ENCODE assay signal across 17 mouse cellular contexts in the genomic region with DNA sequence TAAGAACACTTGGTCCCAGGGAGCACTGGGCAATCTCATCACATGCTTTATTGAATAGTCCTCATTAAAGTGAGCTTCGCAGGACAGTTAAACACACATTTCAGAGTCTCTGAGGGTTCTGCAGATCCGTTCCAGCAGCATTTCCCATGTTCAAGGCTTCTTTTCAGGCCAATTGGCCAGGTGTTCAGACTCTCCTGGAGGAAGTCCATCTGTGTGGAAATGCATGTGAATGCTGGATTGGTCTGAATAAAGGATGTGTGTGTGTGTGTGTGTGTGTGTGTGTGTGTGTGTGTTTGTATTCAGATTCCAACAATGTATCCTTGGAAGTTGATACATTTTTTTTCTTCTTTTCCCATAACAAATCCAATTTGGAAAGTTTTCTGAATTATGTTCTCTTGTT.
DNase-seq lines count a peak whose midpoint lies in the region; ATAC-seq and TF ChIP-seq lines count a peak whose summit lies in the region.
"Had no signal": no experiment of that assay in that cellular context is flagged by ENCODE, and none has a peak within 500 bp of the region (broad histone marks: within the 10 kb centered on the region; RNA-seq: fewer than 3 reads in every experiment).

No protein-coding gene starts in this region.

- TF ChIP-seq CTCF in hindbrain, postnatal 0 days (IDR thresholded peaks at IDR 0.05; ENCODE audit: low read depth) = no peak
- no peak for TF ChIP-seq CTCF in stomach, postnatal 0 days (IDR thresholded peaks at IDR 0.05; ENCODE audit: low read depth)

- no peak overlapping the region for H3K9ac ChIP-seq in forebrain, embryonic 16.5 days (replicated peaks; ENCODE audit: low read depth, low read length)
- no peak overlapping the region for H3K9ac ChIP-seq in hindbrain, postnatal 0 days (replicated peaks; ENCODE audit: low read length)
- H3K9ac ChIP-seq in hindbrain, embryonic 16.5 days (ENCODE audit: low read depth, low read length) = no peak overlapping the region
- H3K9ac ChIP-seq in stomach, embryonic 14.5 days (replicated peaks; ENCODE audit: low read depth, low read length) = no peak overlapping the region
- H3K9ac ChIP-seq in stomach, postnatal 0 days (ENCODE audit: low read length) = no peak overlapping the region
- no peak overlapping the region for H3K9ac ChIP-seq in kidney, embryonic 16.5 days (replicated peaks; ENCODE audit: low read length)
- H3K9ac ChIP-seq: hindbrain, embryonic 13.5 days; neural tube, embryonic 15.5 days had no signal

- H3K4me1 ChIP-seq in forebrain, embryonic 10.5 days = peaks cover 37% of the 10 kb centered on the region
- peaks cover 21% of the 10 kb centered on the region for H3K4me1 ChIP-seq in forebrain, embryonic 16.5 days (replicated peaks; ENCODE audit: control insufficient read depth, insufficient read depth, low read length)
- peaks cover 10% of the 10 kb centered on the region; the same call in 1 of the 2 replicates for H3K4me1 ChIP-seq in hindbrain, postnatal 0 days (ENCODE audit: insufficient read depth, low read length)
- peaks cover 9% of the 10 kb centered on the region for H3K4me1 ChIP-seq in hindbrain, embryonic 16.5 days (ENCODE audit: control insufficient read depth, insufficient read depth, low read depth, low read length)
- H3K4me1 ChIP-seq in stomach, embryonic 14.5 days (ENCODE audit: control insufficient read depth, insufficient read depth, low read length) = peaks cover 21% of the 10 kb centered on the region
- H3K4me1 ChIP-seq in stomach, postnatal 0 days (replicated peaks; ENCODE audit: control insufficient read depth, insufficient read depth) = no peaks in the 10 kb centered on the region; the same call in 1 of the 2 replicates
- H3K4me1 ChIP-seq in kidney, embryonic 16.5 days (ENCODE audit: insufficient read depth, low read length) = peaks cover 14% of the 10 kb centered on the region

- 84% methylated on average over 2 of the region's 2 CpGs for WGBS in forebrain, embryonic 10.5 days
- WGBS in forebrain, embryonic 16.5 days = 32% methylated on average over 2 of the region's 2 CpGs
- 34% methylated on average over 2 of the region's 2 CpGs for WGBS in hindbrain, postnatal 0 days
- WGBS in hindbrain, embryonic 16.5 days = 25% methylated on average over 2 of the region's 2 CpGs
- WGBS in stomach, embryonic 14.5 days = 31% methylated on average over 2 of the region's 2 CpGs
- WGBS in stomach, postnatal 0 days = 50% methylated on average over 2 of the region's 2 CpGs
- 64% methylated on average over 2 of the region's 2 CpGs for WGBS in kidney, embryonic 16.5 days

- no peaks in the 10 kb centered on the region for H3K36me3 ChIP-seq in forebrain, embryonic 10.5 days (replicated peaks)
- H3K36me3 ChIP-seq in forebrain, embryonic 16.5 days (ENCODE audit: control insufficient read depth, insufficient read depth) = no peaks in the 10 kb centered on the region
- H3K36me3 ChIP-seq in hindbrain, postnatal 0 days (ENCODE audit: insufficient read depth, low read length) = no peaks in the 10 kb centered on the region
- no peaks in the 10 kb centered on the region for H3K36me3 ChIP-seq in hindbrain, embryonic 16.5 days (ENCODE audit: control insufficient read depth, insufficient read depth, low read length)
- no peaks in the 10 kb centered on the region for H3K36me3 ChIP-seq in stomach, embryonic 14.5 days (ENCODE audit: control insufficient read depth, insufficient read depth, low read length)
- H3K36me3 ChIP-seq in stomach, postnatal 0 days (ENCODE audit: control insufficient read depth, insufficient read depth, low read length) = no peaks in the 10 kb centered on the region
- H3K36me3 ChIP-seq in kidney, embryonic 16.5 days (ENCODE audit: insufficient read depth, low read length) = no peaks in the 10 kb centered on the region
- H3K36me3 ChIP-seq: hindbrain, embryonic 13.5 days; neural tube, embryonic 15.5 days had no signal

- no peak for ATAC-seq in forebrain, embryonic 16.5 days
- no peak for ATAC-seq in hindbrain, postnatal 0 days
- ATAC-seq in hindbrain, embryonic 16.5 days = no peak
- ATAC-seq in stomach, embryonic 14.5 days (ENCODE audit: insufficient number of reproducible peaks, insufficient read depth, low FRiP score, low read depth) = no peak; the same call in 1 of the 2 replicates
- ATAC-seq in stomach, postnatal 0 days (ENCODE audit: low FRiP score, low TSS enrichment) = no peak
- ATAC-seq in kidney, embryonic 16.5 days (ENCODE audit: low FRiP score, low TSS enrichment) = no peak
- ATAC-seq: activated CD4-positive, CD25-positive, alpha-beta regulatory T cell, adult 4 months had no signal

- H3K27me3 ChIP-seq in forebrain, embryonic 10.5 days (ENCODE audit: poor library complexity, severe bottlenecking) = no peaks in the 10 kb centered on the region
- no peaks in the 10 kb centered on the region for H3K27me3 ChIP-seq in forebrain, embryonic 16.5 days (replicated peaks; ENCODE audit: control insufficient read depth, insufficient read depth, low read length)
- no peaks in the 10 kb centered on the region for H3K27me3 ChIP-seq in hindbrain, postnatal 0 days (ENCODE audit: insufficient read depth, low read length)
- H3K27me3 ChIP-seq in hindbrain, embryonic 16.5 days (replicated peaks; ENCODE audit: control insufficient read depth, insufficient read depth, low read length) = no peaks in the 10 kb centered on the region
- H3K27me3 ChIP-seq in stomach, embryonic 14.5 days (ENCODE audit: control insufficient read depth, insufficient read depth, low read length) = no peaks in the 10 kb centered on the region
- no peaks in the 10 kb centered on the region for H3K27me3 ChIP-seq in stomach, postnatal 0 days (ENCODE audit: control insufficient read depth, insufficient read depth, low read length)
- H3K27me3 ChIP-seq in kidney, embryonic 16.5 days (ENCODE audit: insufficient read depth, low read length) = no peaks in the 10 kb centered on the region
- H3K27me3 ChIP-seq: hindbrain, embryonic 13.5 days; neural tube, embryonic 15.5 days had no signal

- no peak for TF ChIP-seq EP300 in stomach, postnatal 0 days (optimal IDR thresholded peaks at IDR 0.05)

- no peak overlapping the region for H3K4me3 ChIP-seq in forebrain, embryonic 10.5 days
- no peak overlapping the region for H3K4me3 ChIP-seq in forebrain, embryonic 16.5 days (replicated peaks; ENCODE audit: low read length)
- H3K4me3 ChIP-seq in hindbrain, postnatal 0 days (ENCODE audit: low read length) = no peak overlapping the region
- H3K4me3 ChIP-seq in hindbrain, embryonic 16.5 days (ENCODE audit: low read length) = no peak overlapping the region
- H3K4me3 ChIP-seq in stomach, embryonic 14.5 days (ENCODE audit: low read depth, low read length) = no peak overlapping the region
- H3K4me3 ChIP-seq in stomach, postnatal 0 days (ENCODE audit: low read depth, low read length) = no peak overlapping the region
- H3K4me3 ChIP-seq in kidney, embryonic 16.5 days (ENCODE audit: low read length) = no peak overlapping the region
- H3K4me3 ChIP-seq: hindbrain, embryonic 13.5 days; neural tube, embryonic 15.5 days had no signal

- no peak for DNase-seq in forebrain, embryonic 10.5 days (ENCODE audit: extremely low spot score, low spot score)
- DNase-seq in hindbrain, postnatal 0 days (ENCODE audit: low spot score) = peak; percentile 28
- no peak for DNase-seq in stomach, postnatal 0 days (ENCODE audit: low spot score)
- no peak for DNase-seq in thymus, postnatal 4 days
- DNase-seq: adrenal gland, postnatal 36 days; cerebellum, postnatal 25 days; kidney, adult 9 months; lung, adult 18-20 months; thymus, postnatal 36 days had no signal

- no peaks in the 10 kb centered on the region for H3K9me3 ChIP-seq in forebrain, embryonic 10.5 days
- H3K9me3 ChIP-seq in forebrain, embryonic 16.5 days (ENCODE audit: control insufficient read depth, low read length) = no peaks in the 10 kb centered on the region
- H3K9me3 ChIP-seq in hindbrain, postnatal 0 days (ENCODE audit: low read length) = no peaks in the 10 kb centered on the region
- no peaks in the 10 kb centered on the region for H3K9me3 ChIP-seq in hindbrain, embryonic 16.5 days (ENCODE audit: control insufficient read depth, low read length)
- no peaks in the 10 kb centered on the region for H3K9me3 ChIP-seq in stomach, embryonic 14.5 days (ENCODE audit: control insufficient read depth, low read depth, low read length)
- no peaks in the 10 kb centered on the region for H3K9me3 ChIP-seq in stomach, postnatal 0 days (ENCODE audit: control insufficient read depth, low read length)
- H3K9me3 ChIP-seq in kidney, embryonic 16.5 days (ENCODE audit: low read length) = no peaks in the 10 kb centered on the region
- H3K9me3 ChIP-seq: hindbrain, embryonic 13.5 days; neural tube, embryonic 15.5 days had no signal

- H3K27ac ChIP-seq in forebrain, embryonic 10.5 days = 0 out of 2 replicates have a peak overlapping the region, but pooled peaks have one; percentile 30
- H3K27ac ChIP-seq in forebrain, embryonic 16.5 days (ENCODE audit: low read length) = no peak overlapping the region
- H3K27ac ChIP-seq in hindbrain, postnatal 0 days = no peak overlapping the region
- H3K27ac ChIP-seq in hindbrain, embryonic 16.5 days (ENCODE audit: low read depth, low read length) = no peak overlapping the region
- peak overlapping the region; percentile 67 for H3K27ac ChIP-seq in stomach, embryonic 14.5 days (ENCODE audit: low read length)
- H3K27ac ChIP-seq in stomach, postnatal 0 days (replicated peaks) = no peak overlapping the region
- H3K27ac ChIP-seq in kidney, embryonic 16.5 days (ENCODE audit: low read length) = no peak overlapping the region
- H3K27ac ChIP-seq: hindbrain, embryonic 13.5 days; macrophage; neural tube, embryonic 15.5 days had no signal

- H3K4me2 ChIP-seq in forebrain, embryonic 16.5 days (ENCODE audit: low read length) = no peak overlapping the region
- no peak overlapping the region for H3K4me2 ChIP-seq in hindbrain, postnatal 0 days (ENCODE audit: low read depth, low read length)
- no peak overlapping the region for H3K4me2 ChIP-seq in hindbrain, embryonic 16.5 days (ENCODE audit: low read length)
- no peak overlapping the region for H3K4me2 ChIP-seq in stomach, embryonic 14.5 days (replicated peaks; ENCODE audit: low read depth, low read length)
- H3K4me2 ChIP-seq in stomach, postnatal 0 days (replicated peaks; ENCODE audit: low read depth) = no peak overlapping the region
- H3K4me2 ChIP-seq in kidney, embryonic 16.5 days (replicated peaks; ENCODE audit: low read depth, low read length) = no peak overlapping the region
- H3K4me2 ChIP-seq: hindbrain, embryonic 13.5 days; neural tube, embryonic 15.5 days had no signal

Comparison
In these comparisons a context has a peak if more than half of its experiments do, and no peak if none do; other contexts are left out.
1. H3K27ac ChIP-seq: peak in forebrain, embryonic 10.5 days (single experiment) and stomach, embryonic 14.5 days (single experiment); none in forebrain, embryonic 16.5 days (single experiment), hindbrain, postnatal 0 days (single experiment), hindbrain, embryonic 16.5 days (single experiment), stomach, postnatal 0 days (single experiment) and kidney, embryonic 16.5 days (single experiment).